Mouse (Mus musculus) adrenal gland, adult 2 months (tissue): ENCODE data around the gene Ccl17. TPM values are rescaled to one million over a fixed set of nuclear protein-coding genes. Genes with fewer than 3 reads are reported as not detected.

Experiments
- DNase-seq: peaks from one replicate; pipeline ENCODE4 v3.0.0; 2021
- polyA plus RNA-seq: library from polyadenylated mRNA; depleted of rRNA; stranded (reverse); fragments of >200 nt; gene quantifications from 2 replicates; pipeline ENCODE4 v1.2.3, GENCODE M21; 2012
- total RNA-seq, 2 experiments: library from RNA; stranded (reverse); gene quantifications; 2 replicates each; pipeline ENCODE4 v1.2.3; 2021

Ccl17 gene
- total and polyA plus RNA-seq, 3 experiments = 1.7 TPM; not detected in 2

GRCm38 (mm10) chr8:94789256-94789955 lies 20.8 kb upstream of the Ccl17 start:
- DNase-seq = no peak

GRCm38 (mm10) chr8:94794368-94794767 lies 15.9 kb upstream of the Ccl17 start:
- no peak for DNase-seq

- no peak for DNase-seq
Measured at GRCm38 (mm10) chr8:94794782-94795181, 15.5 kb upstream of the Ccl17 start.

GRCm38 (mm10) chr8:94800278-94800968 lies 9.8 kb upstream of the Ccl17 start:
- no peak for DNase-seq

- no peak for DNase-seq
Measured at GRCm38 (mm10) chr8:94801293-94802095, 8.8 kb upstream of the Ccl17 start.

- DNase-seq = no peak
Measured at GRCm38 (mm10) chr8:94802375-94802774, 7.9 kb upstream of the Ccl17 start.

- DNase-seq = peak; percentile 76
Measured at GRCm38 (mm10) chr8:94803551-94803950, 6.7 kb upstream of the Ccl17 start.

- DNase-seq = no peak
Measured at GRCm38 (mm10) chr8:94804546-94805340, 5.5 kb upstream of the Ccl17 start.

- DNase-seq = no peak
Measured at GRCm38 (mm10) chr8:94805811-94806210, 4.4 kb upstream of the Ccl17 start.

- peak; percentile 86 for DNase-seq
Measured at GRCm38 (mm10) chr8:94807506-94807905, 2.7 kb upstream of the Ccl17 start.

GRCm38 (mm10) chr8:94808372-94808771 lies 1.9 kb upstream of the Ccl17 start:
- no peak for DNase-seq

- DNase-seq = no peak
Measured at GRCm38 (mm10) chr8:94810855-94811254, 602 bp downstream of the Ccl17 start.

- peak; percentile 74 for DNase-seq
Measured at GRCm38 (mm10) chr8:94811654-94812053, 1.4 kb downstream of the Ccl17 start.

- peak; percentile 81 for DNase-seq
Measured at GRCm38 (mm10) chr8:94812645-94813098, 2.4 kb downstream of the Ccl17 start.

GRCm38 (mm10) chr8:94814556-94814955 lies 4.3 kb downstream of the Ccl17 start:
- no peak for DNase-seq

- no peak for DNase-seq
Measured at GRCm38 (mm10) chr8:94817933-94818332, 7.7 kb downstream of the Ccl17 start.

- DNase-seq = no peak
Measured at GRCm38 (mm10) chr8:94819671-94820179, 9.5 kb downstream of the Ccl17 start.

- no peak for DNase-seq
Measured at GRCm38 (mm10) chr8:94820553-94820952, 10.3 kb downstream of the Ccl17 start.

- DNase-seq = no peak
Measured at GRCm38 (mm10) chr8:94821381-94821780, 11.1 kb downstream of the Ccl17 start.

- peak; percentile 64 for DNase-seq
Measured at GRCm38 (mm10) chr8:94822637-94823560, 12.6 kb downstream of the Ccl17 start.
